Mouse (Mus musculus) kidney, postnatal 36 days (tissue): ENCODE measurements around the gene Gm29609.
A peak's percentile ranks its signal among the peaks of the same experiment; 100 is the strongest.

Experiments used
- DNase-seq, 2 experiments: peaks; one replicate each; pipeline ENCODE4 v3.0.0; 2021 to 2022; ENCODE audit warnings: mixed read lengths in 2 of 2

Gm29609 gene

DNA sequence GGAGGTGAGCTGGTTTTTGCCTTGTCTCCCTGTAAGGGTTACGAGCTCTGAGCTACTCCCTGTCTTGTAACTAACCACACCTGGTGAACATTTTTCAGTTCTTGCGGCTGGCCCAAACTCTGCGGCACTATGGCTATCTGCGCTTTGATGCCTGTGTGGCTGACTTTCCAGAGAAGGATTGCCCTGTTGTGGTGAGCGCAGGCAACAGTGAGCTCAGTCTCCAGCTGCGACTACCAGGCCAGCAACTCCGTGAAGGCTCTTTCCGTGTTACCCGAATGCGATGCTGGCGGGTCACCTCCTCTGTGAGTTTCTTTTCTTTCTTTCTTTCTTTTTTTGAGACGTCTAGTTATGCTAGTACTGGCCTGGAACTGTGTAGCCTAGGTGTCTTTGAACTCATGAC is 17.4 kb upstream of the Gm29609 start:
- no peak for DNase-seq

GRCm38 (mm10) chr5:31196207-31196606 is 16.5 kb upstream of the Gm29609 start:
- DNase-seq = no peak

- DNase-seq = no peak
Measured at GRCm38 (mm10) chr5:31195671-31196070, 16.0 kb upstream of the Gm29609 start.

- DNase-seq = no peak
Measured at GRCm38 (mm10) chr5:31194486-31195485, 15.1 kb upstream of the Gm29609 start.

- DNase-seq = no peak
Measured at GRCm38 (mm10) chr5:31193631-31194281, 14.0 kb upstream of the Gm29609 start.

DNA sequence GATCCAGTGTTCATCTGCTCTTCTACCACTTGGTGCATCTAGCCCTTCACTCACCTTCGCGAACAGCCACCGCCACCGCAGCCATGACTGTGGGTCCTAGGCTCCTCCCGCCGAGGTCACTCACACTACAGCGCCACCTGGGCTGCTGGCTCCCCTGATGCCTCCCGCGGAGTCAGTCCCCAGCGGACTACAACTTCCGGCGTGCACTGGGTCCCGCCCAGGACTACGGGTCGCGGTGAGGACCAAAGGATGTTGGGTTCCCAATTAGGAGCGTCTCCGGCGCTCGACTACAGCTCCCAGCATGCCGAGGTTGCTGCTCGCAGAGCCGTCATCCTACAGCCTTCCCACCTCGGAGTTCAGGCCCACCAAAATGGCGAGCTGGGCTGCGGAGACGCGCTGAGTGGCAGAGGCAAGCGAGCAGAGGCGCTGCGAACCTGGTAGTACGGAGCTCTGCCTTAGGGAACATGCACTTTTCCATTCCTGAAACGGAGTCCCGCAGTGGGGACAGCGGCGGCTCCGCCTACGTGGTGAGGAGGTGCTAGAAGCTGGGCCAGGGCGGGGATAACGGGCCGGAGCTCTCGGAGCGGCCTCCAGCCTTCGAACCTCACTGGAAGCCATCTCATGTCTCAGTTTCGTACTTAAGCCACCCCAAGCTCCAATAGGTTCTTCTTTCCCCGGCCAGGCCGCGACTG is 13.4 kb upstream of the Gm29609 start, which contains the start of the genes Snx17 and Eif2b4:
Gene Snx17, plus strand, starts transcription at position 289 of the 692 bp plus-strand sequence.
Gene Eif2b4, minus strand, starts transcription at position 492 of the 692 bp plus-strand sequence.
- DNase-seq = peak; percentile 99 to 100

DNA sequence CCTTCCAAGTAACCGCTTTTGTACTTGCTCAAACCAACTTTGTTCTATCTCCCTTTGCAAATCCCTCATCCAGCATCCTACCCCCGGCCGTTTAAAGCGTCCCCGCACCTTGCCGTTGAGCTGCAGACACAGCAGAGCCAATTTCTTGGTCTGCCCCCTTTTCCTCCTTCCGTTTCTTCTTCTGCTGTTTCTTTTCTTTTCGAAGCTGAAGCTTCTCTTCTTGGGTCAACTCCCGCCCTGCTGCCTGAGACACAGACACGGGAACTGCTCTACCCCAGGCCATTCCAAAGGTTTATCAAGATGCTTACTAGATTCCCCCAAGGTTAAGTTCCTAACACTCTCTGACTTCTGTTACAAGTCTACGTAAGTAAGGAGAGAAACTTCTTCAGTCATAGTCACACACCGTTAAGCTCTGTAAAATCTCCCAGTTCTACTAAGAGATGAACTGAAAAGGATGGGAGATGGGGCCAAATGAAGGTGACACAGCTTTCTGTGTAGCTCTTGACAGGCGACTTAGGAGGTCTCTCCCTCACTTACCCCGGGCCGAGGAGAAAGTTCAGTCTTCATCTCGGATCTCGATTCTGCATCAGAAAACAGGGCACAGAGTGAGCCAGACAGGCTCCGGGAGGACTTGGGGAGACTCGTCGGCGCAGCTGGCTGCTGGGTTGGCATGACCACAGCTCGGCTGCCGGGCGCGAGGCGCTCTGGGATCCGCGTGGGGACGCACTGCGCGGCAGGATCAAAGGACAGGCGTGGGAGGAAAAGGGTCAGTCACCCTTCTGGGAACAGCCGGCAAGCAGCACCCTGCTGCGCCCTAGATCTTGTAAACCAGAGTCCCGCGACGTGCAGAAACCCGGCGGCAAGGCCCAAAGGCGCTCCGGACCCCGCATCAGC is 12.6 kb upstream of the Gm29609 start:
- peak; percentile 82 to 86 for DNase-seq

- no peak for DNase-seq
Measured at GRCm38 (mm10) chr5:31190201-31190600, 10.5 kb upstream of the Gm29609 start.

DNA sequence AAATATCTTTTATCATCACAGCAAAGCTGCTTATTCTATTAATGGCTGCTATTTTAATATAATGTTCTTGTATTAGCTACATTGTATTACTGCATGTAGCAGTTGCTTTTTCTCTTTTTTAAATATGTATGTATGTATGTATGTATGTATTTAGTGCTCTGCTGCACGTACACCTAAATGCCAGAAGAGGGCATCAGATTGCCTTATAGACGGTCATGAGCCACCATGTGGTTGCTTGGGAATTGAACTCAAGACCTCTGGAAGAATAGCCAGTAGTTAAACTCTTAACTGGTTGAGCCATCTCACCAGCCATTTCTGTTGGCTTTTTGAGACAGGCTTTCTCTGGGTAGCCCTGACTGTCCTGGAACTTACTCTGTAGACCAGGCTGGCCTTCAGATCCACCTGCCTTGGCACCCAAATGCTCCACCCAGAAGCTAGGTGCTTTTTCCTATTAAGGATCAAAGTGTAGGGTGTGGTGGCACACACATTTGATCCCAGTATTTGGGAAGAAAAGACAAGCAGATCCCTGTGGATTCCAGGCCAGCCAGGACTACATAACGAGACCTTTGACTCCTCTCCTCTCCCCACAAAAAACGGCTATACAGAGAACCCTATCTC is 8.6 kb upstream of the Gm29609 start:
- DNase-seq = no peak

- DNase-seq = no peak
Measured at GRCm38 (mm10) chr5:31183678-31184077, 4.0 kb upstream of the Gm29609 start.

GRCm38 (mm10) chr5:31181183-31181770 is 1.6 kb upstream of the Gm29609 start:
- DNase-seq = no peak

DNA sequence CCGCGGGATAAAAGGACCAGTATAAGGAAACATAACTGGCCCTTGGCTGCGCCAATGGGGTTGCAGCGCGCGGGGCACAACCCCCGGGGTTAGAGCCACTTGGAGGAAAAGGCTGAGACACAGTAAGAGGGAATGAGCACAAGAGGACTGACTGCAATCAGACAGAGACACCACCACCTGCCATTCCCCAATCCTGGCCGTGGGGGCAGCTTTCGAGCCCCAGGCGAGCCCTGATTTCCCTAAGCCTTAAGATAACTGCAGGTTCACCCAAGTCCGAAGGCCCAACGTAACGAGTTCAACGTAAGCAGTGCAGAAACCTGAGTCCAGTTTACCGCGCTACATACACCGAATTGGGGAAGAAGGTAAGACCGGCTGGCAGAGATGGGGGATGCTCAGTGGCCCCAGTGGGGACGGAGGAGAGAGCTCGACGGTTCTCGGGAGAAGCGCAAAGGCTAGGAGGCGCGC is 378 bp downstream of the Gm29609 start:
- DNase-seq = peak; percentile 40 to 60

DNA sequence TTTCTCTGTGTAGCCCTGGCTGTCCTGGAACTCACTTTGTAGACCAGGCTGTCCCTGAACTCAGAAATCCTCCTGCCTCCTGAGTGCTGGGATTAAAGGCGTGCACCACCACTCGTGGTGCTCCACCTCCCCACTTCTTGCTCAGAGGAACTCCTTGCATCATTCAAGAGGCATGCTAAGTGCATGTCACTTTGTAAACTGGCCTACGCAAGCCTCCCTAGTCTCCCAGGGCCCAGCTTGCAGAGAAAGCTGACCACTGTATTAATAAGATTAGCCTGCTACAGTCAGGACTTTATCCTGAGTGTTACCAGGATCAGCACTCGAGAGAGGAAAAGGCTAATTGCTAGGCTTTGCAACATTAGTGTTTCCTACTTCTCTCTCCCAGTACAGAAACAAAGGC is 11.1 kb downstream of the Gm29609 start:
- no peak for DNase-seq

DNA sequence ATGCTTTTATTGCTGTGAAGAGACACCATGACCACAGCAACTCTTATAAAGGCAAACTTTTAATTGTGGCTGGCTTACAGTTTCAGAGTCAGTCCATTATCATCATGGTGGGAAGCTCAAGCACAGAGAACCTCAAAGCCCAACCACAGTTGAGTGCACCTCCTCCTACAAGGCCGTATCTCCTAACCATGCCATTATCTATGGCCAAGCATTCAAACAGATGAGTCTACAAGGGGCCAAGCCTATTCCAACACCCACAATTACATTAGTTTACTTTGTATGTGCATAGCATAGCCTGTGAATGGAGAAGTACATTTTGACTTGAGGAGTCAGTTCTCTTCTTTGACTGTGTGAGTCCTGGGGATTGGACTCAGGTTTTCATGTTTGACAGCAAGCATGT is 14.8 kb downstream of the Gm29609 start:
- no peak for DNase-seq

- DNase-seq = no peak
Measured at GRCm38 (mm10) chr5:31162462-31162861, 17.2 kb downstream of the Gm29609 start.

DNA sequence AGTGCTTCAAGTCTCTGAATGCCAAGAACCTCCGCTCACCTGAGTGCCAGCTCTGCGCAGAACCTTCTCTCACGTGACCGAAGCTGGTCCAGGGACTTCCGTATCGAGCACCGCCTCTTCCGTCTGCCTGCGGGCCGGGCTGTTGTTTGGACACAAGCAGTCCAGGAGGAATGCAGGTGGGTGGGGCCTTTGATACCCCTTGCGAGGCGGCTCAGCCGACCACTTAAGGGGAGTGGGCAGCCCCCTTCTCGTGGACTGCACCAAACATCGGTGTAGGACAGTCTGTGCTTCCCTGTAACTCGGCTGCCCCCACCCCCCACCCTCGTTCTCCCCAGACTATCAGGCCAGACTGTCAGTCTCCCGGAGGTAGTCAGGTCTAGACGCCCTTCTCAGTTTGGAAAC is 25.6 kb downstream of the Gm29609 start, which contains the start of gene Mpv17:
Gene Mpv17, minus strand, starts transcription at position 100 of the 402 bp plus-strand sequence.
- peak; percentile 91 to 93 for DNase-seq

DNA sequence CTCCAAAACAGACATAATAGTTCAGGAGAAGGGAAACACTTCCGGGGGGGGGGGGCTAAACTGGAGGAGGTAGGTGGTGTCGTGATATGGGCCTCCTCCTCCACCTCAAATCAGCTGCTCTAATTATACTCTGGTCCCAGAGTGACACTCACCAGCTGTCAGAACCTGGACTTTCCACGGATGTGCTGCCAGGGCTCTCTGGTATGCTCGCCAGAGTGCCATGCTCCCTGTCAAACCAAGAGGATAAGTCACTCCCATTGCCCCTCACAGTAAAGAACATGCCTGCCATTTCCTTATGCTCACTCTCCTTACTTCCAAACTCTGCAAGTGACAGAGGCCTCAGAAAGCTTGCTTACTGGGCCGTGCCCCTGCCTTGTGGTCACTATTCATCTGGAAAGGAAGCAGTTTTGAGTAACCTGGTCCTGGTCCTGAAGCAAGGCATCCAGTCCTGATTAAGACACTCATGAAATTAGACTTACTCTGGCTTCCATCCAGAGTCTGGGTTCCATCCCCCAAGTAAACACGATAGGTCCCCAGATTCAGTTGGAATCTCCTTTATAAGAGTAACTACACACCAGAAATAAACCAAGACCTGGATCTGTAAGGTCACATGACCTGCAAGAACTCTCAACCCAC is 26.1 kb downstream of the Gm29609 start:
- peak; percentile 9 to 29 for DNase-seq

DNA sequence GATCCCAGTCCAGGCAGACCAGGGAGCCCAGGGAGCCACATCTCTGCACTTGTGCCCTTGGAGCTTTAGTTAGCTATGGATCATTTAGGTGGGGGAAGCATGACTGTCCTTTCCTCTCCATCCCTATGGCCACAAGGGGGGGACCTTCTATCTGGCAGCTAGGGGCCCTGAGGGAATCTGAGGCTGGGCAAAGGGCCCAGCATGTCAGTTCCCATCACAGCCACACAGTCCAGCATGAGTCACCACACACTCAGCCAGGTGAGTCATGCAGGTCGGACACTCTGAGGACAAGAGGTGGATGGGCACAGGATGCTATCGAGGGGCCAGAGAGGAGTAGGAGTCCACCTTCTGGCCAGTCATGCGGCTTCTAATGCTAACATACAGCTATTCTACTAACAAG is 28.0 kb downstream of the Gm29609 start:
- no peak for DNase-seq

DNA sequence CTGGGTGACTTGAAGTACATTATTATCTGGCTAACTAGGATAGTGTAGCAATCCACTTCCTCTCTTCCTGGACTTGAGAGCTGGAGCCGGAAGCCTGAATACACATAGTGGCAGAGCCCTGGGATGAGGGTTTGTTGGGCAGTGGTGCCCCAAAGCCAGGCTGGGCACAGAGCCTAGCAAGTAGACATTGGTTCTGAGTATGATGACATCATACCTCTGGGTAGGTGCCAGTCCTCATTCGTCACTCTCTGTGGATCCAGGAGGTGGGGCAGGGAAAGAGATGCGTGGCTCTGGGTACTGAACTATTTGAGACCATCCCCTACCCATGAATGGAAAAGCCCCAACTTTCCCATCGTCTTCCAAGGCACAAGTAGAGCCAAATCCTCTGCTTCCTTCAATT is 29.9 kb downstream of the Gm29609 start:
- DNase-seq = no peak

- peak in 1 of 2 experiments; percentile 54 for DNase-seq
Measured at GRCm38 (mm10) chr5:31138968-31139425, 40.7 kb downstream of the Gm29609 start.
